Mouse (Mus musculus) spleen, embryonic (tissue): Measurements from ENCODE around the gene Zfp672.
"Not testable (repeated sequence)": the region's sequence is repeated elsewhere in the genome, so short reads cannot be mapped to it uniquely, and the experiment has no call there.

Source experiments
- CTCF ChIA-PET: fragments of 350-600 bp; sonication (Branson Sonifier 250); formaldehyde crosslinking; loops from one replicate; lab custom pipeline; 2022; lab: Charles Lee

The Zfp672 gene

GRCm38 (mm10) chr11:58330276-58331148 lies at the start of gene Zfp672, which contains the start of gene Sh3bp5l:
TSS of gene Zfp672 (minus strand) at chr11:58330339.
TSS of gene Sh3bp5l (plus strand) at chr11:58330724.
- CTCF ChIA-PET = interaction anchor here (1.0 to 1.2 kb wide), 2 partner anchors 15 to 23 kb away, joined by 3 read pairs; no protein-coding TSS in a partner anchor

- CTCF ChIA-PET = no interaction called here
These were observed 49.4 kb upstream of the Zfp672 start for GRCm38 (mm10) chr11:58379516-58379915.

GRCm38 (mm10) chr11:58378763-58379278 lies 48.7 kb upstream of the Zfp672 start, which contains the start of gene Lypd8:
TSS of gene Lypd8 (plus strand) at chr11:58379043.
- CTCF ChIA-PET = interaction anchor here (0.6 kb wide), 1 partner anchor 867 kb away, joined by 3 read pairs; no protein-coding TSS in a partner anchor

GRCm38 (mm10) chr11:58377686-58378085 lies 47.5 kb upstream of the Zfp672 start:
- CTCF ChIA-PET = no interaction called here

GRCm38 (mm10) chr11:58377273-58377672 lies 47.1 kb upstream of the Zfp672 start:
- CTCF ChIA-PET = no interaction called here

GRCm38 (mm10) chr11:58366191-58366590 lies 36.1 kb upstream of the Zfp672 start:
- CTCF ChIA-PET = not testable (repeated sequence)

GRCm38 (mm10) chr11:58364454-58364853 lies 34.3 kb upstream of the Zfp672 start:
- CTCF ChIA-PET = no interaction called here

GRCm38 (mm10) chr11:58362562-58362961 lies 32.4 kb upstream of the Zfp672 start:
- CTCF ChIA-PET = interaction anchor here (0.5 kb wide), 2 partner anchors 58 to 273 kb away, joined by 5 to 11 read pairs; no protein-coding TSS in a partner anchor

GRCm38 (mm10) chr11:58357844-58358534 lies 27.9 kb upstream of the Zfp672 start:
- CTCF ChIA-PET = no interaction called here

- CTCF ChIA-PET = no interaction called here
These were observed 26.9 kb upstream of the Zfp672 start for GRCm38 (mm10) chr11:58357042-58357441.

GRCm38 (mm10) chr11:58354927-58355326 lies 24.8 kb upstream of the Zfp672 start:
- CTCF ChIA-PET = interaction anchor here (0.7 kb wide), 1 partner anchor 573 kb away, joined by 3 read pairs; no protein-coding TSS in a partner anchor

- CTCF ChIA-PET = interaction anchor here (0.7 kb wide), 1 partner anchor 574 kb away, joined by 3 read pairs; no protein-coding TSS in a partner anchor
These were observed 24.3 kb upstream of the Zfp672 start for GRCm38 (mm10) chr11:58354476-58354875.

GRCm38 (mm10) chr11:58353709-58354108 lies 23.6 kb upstream of the Zfp672 start:
- CTCF ChIA-PET = no interaction called here

- CTCF ChIA-PET = interaction anchor here (0.5 kb wide), 1 partner anchor 8 kb away, joined by 6 read pairs; no protein-coding TSS in a partner anchor
These were observed 22.8 kb upstream of the Zfp672 start for GRCm38 (mm10) chr11:58352681-58353548.

- CTCF ChIA-PET = no interaction called here
These were observed 21.0 kb upstream of the Zfp672 start for GRCm38 (mm10) chr11:58351179-58351578.

GRCm38 (mm10) chr11:58350628-58351027 lies 20.5 kb upstream of the Zfp672 start:
- CTCF ChIA-PET = no interaction called here

- CTCF ChIA-PET = no interaction called here
These were observed 16.6 kb upstream of the Zfp672 start for GRCm38 (mm10) chr11:58346745-58347144.

GRCm38 (mm10) chr11:58334746-58335145 lies 4.6 kb upstream of the Zfp672 start:
- CTCF ChIA-PET = interaction anchor here (0.7 kb wide), 1 partner anchor 11 kb away, joined by 7 read pairs; no protein-coding TSS in a partner anchor

GRCm38 (mm10) chr11:58331546-58331945 lies 1.4 kb upstream of the Zfp672 start:
- CTCF ChIA-PET = interaction anchor here (0.6 to 0.7 kb wide), 2 partner anchors 120 to 301 kb away, joined by 4 to 5 read pairs; no protein-coding TSS in a partner anchor

GRCm38 (mm10) chr11:58331149-58331495 lies 983 bp upstream of the Zfp672 start:
- CTCF ChIA-PET = no interaction called here

GRCm38 (mm10) chr11:58329906-58330275 lies 248 bp downstream of the Zfp672 start:
- CTCF ChIA-PET = interaction anchor here (1.0 to 1.2 kb wide), 2 partner anchors 14 to 22 kb away, joined by 3 read pairs; no protein-coding TSS in a partner anchor
